Mouse (Mus musculus) forebrain, embryonic 11.5 days (tissue): ENCODE measurements at regions not wholly inside any gene's neighbourhood (a gene's known extent, or its start where the extent isn't known, plus 50 kb on each side); places are given as distances from the start of the nearest gene placed in this dataset.

ENCODE experiments used
- ATAC-seq: fragments of 200-750 bp; cut with Nextera tagmentation; replicated peaks from 2 replicates; pipeline ENCODE4 v1.8.0; 2017; ENCODE audit warnings: moderate TSS enrichment; ENCODE audit not compliant: low FRiP score
- DNase-seq: peaks from one replicate; pipeline ENCODE4 v3.0.0-alpha.2; 2017; ENCODE audit warnings: low spot score
- H3K27ac ChIP-seq: fragments of 300-500 bp; sonication (generic); 2 replicates; pipeline ENCODE4 v1.5.1; 2014; ENCODE audit warnings: low read depth, low read length
- H3K27me3 ChIP-seq: fragments of 300-500 bp; sonication (generic); 2 replicates; pipeline ENCODE4 v1.6.1; 2014; ENCODE audit warnings: mild to moderate bottlenecking, low read length, mixed read lengths; ENCODE audit not compliant: control insufficient read depth, insufficient read depth
- H3K36me3 ChIP-seq: fragments of 300-500 bp; sonication (generic); 2 replicates; pipeline ENCODE4 v1.6.1; 2014; ENCODE audit warnings: mild to moderate bottlenecking, low read length, moderate library complexity, mixed read lengths; ENCODE audit not compliant: control insufficient read depth, insufficient read depth
- H3K4me1 ChIP-seq: fragments of 300-500 bp; sonication (generic); replicated peaks from 2 replicates; pipeline ENCODE4 v1.6.1; 2014; ENCODE audit warnings: low read length, mixed read lengths; ENCODE audit not compliant: control insufficient read depth, insufficient read depth
- H3K4me2 ChIP-seq: fragments of 300-500 bp; sonication (generic); 2 replicates; pipeline ENCODE4 v1.6.1; 2014; ENCODE audit warnings: low read depth, mild to moderate bottlenecking, low read length, moderate library complexity, mixed read lengths; ENCODE audit not compliant: severe bottlenecking
- H3K4me3 ChIP-seq: fragments of 300-500 bp; sonication (generic); 2 replicates; pipeline ENCODE4 v1.5.1; 2014; ENCODE audit warnings: low read depth, low read length
- H3K9ac ChIP-seq: fragments of 300-500 bp; sonication (generic); 2 replicates; pipeline ENCODE4 v1.6.1; 2014; ENCODE audit warnings: low read length
- H3K9me3 ChIP-seq: fragments of 300-500 bp; sonication (generic); 2 replicates; pipeline ENCODE4 v1.6.1; 2016; ENCODE audit warnings: low read length, mixed read lengths; ENCODE audit not compliant: control insufficient read depth
- WGBS: fragments of 180-500 bp; shearing (Covaris S2); extraction: QIAGEN DNeasy Blood & Tissue Kit; methylation state at CpG from one replicate; pipeline ENCODE4 v1.1.7; 2014; 5-methylcytosine and 5-hydroxymethylcytosine counted together

DNA sequence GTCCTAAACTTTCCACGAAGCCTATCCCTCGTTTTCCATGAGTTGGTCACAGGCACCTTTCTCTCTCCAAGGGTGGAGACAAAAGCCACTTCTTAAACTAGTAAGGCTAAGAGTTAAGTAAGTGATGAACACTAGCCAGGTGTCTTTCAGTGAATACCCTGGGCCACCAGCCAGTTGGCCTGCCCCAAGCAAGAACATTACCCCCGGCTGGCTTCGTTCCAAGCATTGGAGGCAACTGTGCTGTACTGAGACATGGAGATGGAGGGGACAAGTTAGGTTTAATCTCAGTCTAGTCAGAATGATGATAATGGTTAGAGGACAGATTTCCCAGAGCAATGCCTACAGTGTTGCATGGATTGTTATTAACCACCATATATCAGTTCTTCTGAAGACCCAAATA lies 350.6 kb downstream of the Actr3 start:
- H3K4me1 ChIP-seq: no peaks in the 10 kb centered on the region
- no peaks in the 10 kb centered on the region for H3K36me3 ChIP-seq
- H3K9ac ChIP-seq: no peak overlapping the region
- H3K27me3 ChIP-seq: no peaks in the 10 kb centered on the region
- no peak overlapping the region for H3K4me3 ChIP-seq
- H3K27ac ChIP-seq: no peak overlapping the region
- DNase-seq (no peak), ATAC-seq (no peak)
- no peak overlapping the region for H3K4me2 ChIP-seq
- H3K9me3 ChIP-seq: no peaks in the 10 kb centered on the region
- WGBS: 87% methylated on average over 4 of the region's 4 CpGs

DNA sequence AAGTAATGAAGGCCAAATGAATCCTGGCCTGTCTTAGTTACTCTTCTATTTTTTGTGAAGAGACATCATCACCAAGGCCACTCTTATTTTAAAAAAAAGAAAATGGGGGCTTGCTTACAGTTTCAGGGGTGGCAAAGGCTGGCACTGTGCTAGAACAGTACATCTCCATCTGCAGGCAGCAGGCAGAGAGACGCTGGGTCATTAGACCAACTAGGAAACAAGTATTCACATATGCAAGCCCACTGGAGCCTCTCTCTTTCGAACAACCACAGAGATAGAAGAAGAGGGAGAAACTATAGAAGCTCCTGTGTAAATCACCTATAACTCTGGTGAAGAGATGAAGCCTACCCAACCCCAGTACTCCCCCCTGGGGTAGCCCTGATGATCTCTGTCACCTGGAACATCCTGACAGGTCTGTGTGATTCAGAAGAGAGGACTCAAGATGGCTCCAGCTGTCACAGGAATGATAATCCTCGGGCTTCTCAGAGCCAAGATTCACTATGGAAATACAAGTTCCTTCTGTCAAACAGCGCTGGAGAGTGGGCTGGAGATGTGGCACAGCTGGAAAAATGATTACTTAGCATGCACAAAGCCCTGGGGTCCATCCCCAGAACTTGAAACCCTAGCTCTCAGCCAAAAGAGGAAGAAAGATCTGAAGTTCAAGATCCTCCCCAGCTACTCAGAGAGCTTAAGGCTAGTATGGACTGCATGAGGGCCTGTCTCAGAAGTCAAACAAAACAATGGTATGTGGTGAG lies 395.8 kb downstream of the Actr3 start:
- H3K9ac ChIP-seq: no peak overlapping the region
- H3K9me3 ChIP-seq: no peaks in the 10 kb centered on the region
- no peaks in the 10 kb centered on the region for H3K36me3 ChIP-seq
- no peak overlapping the region for H3K4me2 ChIP-seq
- ATAC-seq: no peak
- H3K27me3 ChIP-seq: no peaks in the 10 kb centered on the region
- H3K4me3 ChIP-seq: no peak overlapping the region
- no peak overlapping the region for H3K27ac ChIP-seq
- no peaks in the 10 kb centered on the region for H3K4me1 ChIP-seq
- DNase-seq: no peak
- 65% methylated on average over 4 of the region's 4 CpGs for WGBS

DNA sequence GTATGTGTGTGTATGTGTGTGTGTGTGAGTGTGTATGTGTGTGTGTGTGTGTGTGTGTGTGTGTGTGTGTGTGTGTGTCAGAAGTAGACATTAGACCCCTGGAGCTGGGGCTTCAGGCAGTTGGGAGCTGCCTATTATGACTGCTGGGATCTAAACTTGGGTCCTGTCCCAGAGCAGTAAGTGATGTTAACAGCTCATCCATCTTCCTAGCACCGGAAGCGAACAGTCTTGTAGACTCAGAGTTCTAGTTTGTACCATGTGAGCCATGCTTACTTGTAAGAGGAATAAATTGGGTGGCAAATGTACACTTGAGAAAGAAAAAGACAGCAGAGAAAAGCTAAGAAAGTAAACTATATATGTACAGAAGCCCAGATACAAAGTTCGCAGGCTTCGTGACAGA lies 422.2 kb downstream of the Actr3 start:
- ATAC-seq: no peak
- H3K9me3 ChIP-seq: no peaks in the 10 kb centered on the region
- 95% methylated on average over 4 of the region's 4 CpGs for WGBS

DNA sequence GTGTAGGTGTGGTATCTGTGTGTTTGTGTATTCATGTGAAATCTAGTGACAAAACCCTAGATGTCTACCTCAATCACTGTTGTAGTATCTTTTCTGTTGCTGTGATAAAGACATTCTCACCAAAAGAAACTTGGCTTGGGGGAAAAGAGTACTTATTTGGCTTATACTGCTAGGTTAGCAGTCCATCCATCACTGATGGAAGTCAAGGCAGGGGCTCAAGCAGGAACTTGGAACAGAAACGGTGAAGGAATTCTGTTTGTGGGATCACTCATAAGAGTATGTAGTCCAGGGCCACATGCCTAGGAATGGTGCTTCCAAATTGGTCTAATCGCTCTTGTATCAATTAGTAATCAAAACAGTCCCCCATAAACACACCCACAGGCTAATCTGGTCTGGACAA lies 423.6 kb downstream of the Actr3 start:
- H3K27me3 ChIP-seq: no peaks in the 10 kb centered on the region
- ATAC-seq (no peak), DNase-seq (no peak)
- H3K4me2 ChIP-seq: no peak overlapping the region
- no peaks in the 10 kb centered on the region for H3K9me3 ChIP-seq
- 76% methylated on average over 2 of the region's 2 CpGs for WGBS
- no peaks in the 10 kb centered on the region for H3K4me1 ChIP-seq
- H3K9ac ChIP-seq: no peak overlapping the region
- H3K36me3 ChIP-seq: no peaks in the 10 kb centered on the region
- H3K27ac ChIP-seq: no peak overlapping the region
- no peak overlapping the region for H3K4me3 ChIP-seq

More for the DNA sequence above, 422.2 kb downstream of the Actr3 start:
- no peak overlapping the region for H3K9ac ChIP-seq
- H3K36me3 ChIP-seq: no peaks in the 10 kb centered on the region
- H3K4me2 ChIP-seq: no peak overlapping the region
- H3K27ac ChIP-seq: no peak overlapping the region
- H3K4me1 ChIP-seq: no peaks in the 10 kb centered on the region
- no peak for DNase-seq
- no peaks in the 10 kb centered on the region for H3K27me3 ChIP-seq
- no peak overlapping the region for H3K4me3 ChIP-seq

DNA sequence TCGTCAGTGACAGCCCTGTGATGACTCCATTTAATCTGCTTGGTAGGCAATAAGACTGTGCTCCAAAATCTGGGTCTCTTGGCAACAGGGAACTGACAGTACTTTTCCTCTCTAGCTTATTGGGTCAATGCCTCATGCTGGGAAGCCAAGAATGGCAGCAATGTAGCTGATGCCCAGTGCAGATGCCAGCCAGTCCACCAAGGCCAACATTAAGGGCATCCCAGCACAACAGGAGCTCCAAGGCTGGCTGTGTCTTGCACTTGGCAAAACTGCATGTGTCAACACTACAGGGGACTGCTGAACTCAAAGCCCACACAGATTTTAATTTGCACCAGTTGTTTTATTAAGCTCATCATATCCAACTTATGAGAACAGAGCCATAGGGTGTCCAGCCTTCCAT lies 437.9 kb downstream of the Actr3 start:
- Histone ChIP-seq H3K9me3 (no peaks in the 10 kb centered on the region), H3K36me3 (no peaks in the 10 kb centered on the region), H3K4me1 (no peaks in the 10 kb centered on the region), H3K4me2 (no peak overlapping the region), H3K27ac (no peak overlapping the region), H3K9ac (no peak overlapping the region), H3K27me3 (no peaks in the 10 kb centered on the region), H3K4me3 (no peak overlapping the region)
- 61% methylated on average over 1 of the region's 1 CpGs for WGBS
- DNase-seq (no peak), ATAC-seq (no peak)

DNA sequence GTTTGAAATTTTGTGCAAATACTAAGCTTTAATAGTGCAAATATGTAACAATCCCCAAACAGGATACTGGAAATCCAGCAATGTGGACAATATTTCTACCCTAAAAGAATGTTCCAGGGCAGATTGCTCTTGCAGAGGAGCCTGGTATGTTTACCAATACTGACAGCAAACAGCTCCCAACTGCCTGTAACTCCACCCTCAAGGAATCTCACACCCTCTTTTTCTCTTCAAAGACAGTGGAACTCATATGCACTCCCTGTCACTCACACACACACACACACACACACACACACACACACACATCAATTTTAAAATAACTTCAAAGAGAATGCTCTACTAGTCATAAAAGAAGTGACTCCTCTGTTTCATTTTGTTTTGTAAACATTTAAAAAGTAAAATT lies 484.7 kb downstream of the Actr3 start:
- no peak overlapping the region for H3K27ac ChIP-seq
- ATAC-seq: no peak

DNA sequence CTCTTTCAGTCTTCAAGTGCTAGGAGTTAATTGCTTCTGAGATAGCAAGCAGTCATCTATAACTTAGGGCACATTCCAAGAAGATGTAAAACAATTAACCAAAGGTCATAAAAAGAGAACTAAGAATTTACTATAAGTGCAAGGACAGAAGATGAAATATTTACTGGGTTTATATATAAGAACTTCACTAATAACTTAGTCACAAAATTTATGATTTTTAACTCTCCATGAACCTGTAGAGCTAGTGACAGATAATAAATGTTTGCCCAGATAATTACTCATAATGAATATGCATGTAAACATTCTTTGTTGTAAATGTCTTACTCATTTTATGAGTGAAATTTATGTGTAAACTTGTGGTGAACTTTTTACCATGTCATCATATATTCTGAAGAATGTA lies 531.2 kb downstream of the Actr3 start:
- H3K4me3 ChIP-seq: no peak overlapping the region
- no peaks in the 10 kb centered on the region for H3K9me3 ChIP-seq
- H3K4me1 ChIP-seq: no peaks in the 10 kb centered on the region
- H3K9ac ChIP-seq: no peak overlapping the region
- no peaks in the 10 kb centered on the region for H3K36me3 ChIP-seq
- no peaks in the 10 kb centered on the region for H3K27me3 ChIP-seq
- ATAC-seq: no peak
- H3K4me2 ChIP-seq: no peak overlapping the region
- no peak for DNase-seq
- H3K27ac ChIP-seq: no peak overlapping the region

More for the DNA sequence above, 484.7 kb downstream of the Actr3 start:
- Histone ChIP-seq H3K4me2 (no peak overlapping the region), H3K4me3 (no peak overlapping the region), H3K9ac (no peak overlapping the region), H3K4me1 (no peaks in the 10 kb centered on the region), H3K9me3 (no peaks in the 10 kb centered on the region), H3K36me3 (no peaks in the 10 kb centered on the region), H3K27me3 (no peaks in the 10 kb centered on the region)
- DNase-seq: no peak

DNA sequence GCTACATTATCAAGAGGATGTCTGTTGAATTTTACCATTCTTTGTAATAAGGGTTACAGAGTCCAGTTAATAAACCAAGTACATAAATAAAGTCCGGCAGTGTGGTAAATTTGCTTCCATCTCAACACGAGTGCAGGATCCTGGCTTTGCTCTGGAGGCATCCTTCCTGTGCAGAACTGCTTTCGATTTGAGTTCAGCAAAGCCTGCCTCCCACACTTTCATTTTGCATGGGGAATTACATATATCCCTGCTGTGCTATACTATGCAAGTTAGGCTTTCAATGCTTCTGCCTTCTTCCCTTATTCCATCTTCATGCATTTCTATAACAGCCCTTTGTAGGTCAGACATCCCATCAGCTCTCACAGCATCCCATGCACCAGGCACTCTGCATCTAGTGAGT lies 564.4 kb downstream of the Actr3 start:
- H3K27ac ChIP-seq: no peak overlapping the region
- H3K27me3 ChIP-seq: no peaks in the 10 kb centered on the region
- DNase-seq (no peak), ATAC-seq (no peak)
- H3K4me1 ChIP-seq: no peaks in the 10 kb centered on the region
- no peak overlapping the region for H3K4me3 ChIP-seq
- H3K36me3 ChIP-seq: no peaks in the 10 kb centered on the region
- H3K9me3 ChIP-seq: no peaks in the 10 kb centered on the region
- H3K9ac ChIP-seq: no peak overlapping the region
- H3K4me2 ChIP-seq: no peak overlapping the region
- 87% methylated on average over 3 of the region's 3 CpGs for WGBS

DNA sequence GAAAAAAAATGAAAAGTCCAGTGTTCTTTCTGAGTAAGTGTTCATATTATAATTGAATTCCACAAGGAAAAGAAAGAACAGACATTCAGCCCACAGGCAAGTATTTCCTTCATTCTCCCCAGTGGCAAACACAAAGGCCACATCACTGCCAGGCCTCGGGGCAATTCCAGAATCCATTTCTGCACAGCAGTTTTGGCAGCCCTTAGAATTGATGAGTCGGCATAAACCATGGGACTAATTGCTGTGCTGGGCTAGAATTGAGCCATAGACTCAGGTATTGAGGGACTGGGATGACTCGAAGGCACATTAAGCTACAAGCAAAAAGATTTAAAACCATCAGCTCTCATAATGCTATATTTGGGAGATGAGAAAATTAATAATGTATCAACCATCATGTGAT lies 569.3 kb downstream of the Actr3 start:
- 83% methylated on average over 3 of the region's 3 CpGs for WGBS
- no peaks in the 10 kb centered on the region for H3K36me3 ChIP-seq
- no peak overlapping the region for H3K27ac ChIP-seq
- no peak overlapping the region for H3K9ac ChIP-seq
- DNase-seq (no peak), ATAC-seq (no peak)
- no peak overlapping the region for H3K4me2 ChIP-seq
- no peaks in the 10 kb centered on the region for H3K9me3 ChIP-seq
- H3K27me3 ChIP-seq: no peaks in the 10 kb centered on the region
- no peaks in the 10 kb centered on the region for H3K4me1 ChIP-seq
- no peak overlapping the region for H3K4me3 ChIP-seq
